Mouse (Mus musculus) thymus, postnatal 14 days (tissue): ENCODE measurements around the gene Tmem54.
A peak's percentile ranks its signal among the peaks of the same experiment; 100 is the strongest.

Experiments used
- DNase-seq: peaks from one replicate; pipeline ENCODE4 v3.0.0; 2021

Tmem54 gene

DNA sequence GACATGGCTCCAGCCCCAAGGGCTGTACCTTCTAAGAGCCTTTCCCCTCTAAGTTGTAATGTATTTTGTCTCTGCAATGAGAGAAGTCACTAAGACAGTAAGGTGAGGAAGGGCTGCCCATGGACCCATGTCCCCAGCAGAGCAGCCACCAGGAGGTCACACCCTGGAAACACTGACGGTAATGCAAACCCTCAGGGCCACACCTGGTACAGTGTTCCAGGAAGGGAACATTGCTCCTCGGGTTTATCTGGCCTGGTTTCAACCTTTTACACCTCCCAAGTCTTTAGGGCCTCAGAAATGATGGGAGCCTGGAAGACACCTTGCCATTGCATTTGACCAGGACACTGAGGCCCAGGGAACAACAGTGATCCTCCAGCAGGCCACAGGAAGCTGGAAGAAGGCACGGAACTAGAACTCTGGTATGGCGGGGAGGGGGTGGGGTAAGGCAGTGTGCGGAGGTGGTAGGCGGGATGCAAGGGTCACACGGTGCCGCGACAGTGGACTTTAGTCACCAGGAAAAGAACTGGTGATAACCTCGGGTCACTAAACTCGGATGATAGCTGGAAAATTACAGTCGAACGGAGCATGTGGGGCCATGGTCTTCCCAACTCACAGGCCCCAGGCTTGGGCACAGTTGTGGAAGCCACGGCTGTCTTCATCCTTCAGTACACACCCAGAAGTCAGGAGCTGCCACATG is 3.1 kb upstream of the Tmem54 start:
- no peak for DNase-seq

DNA sequence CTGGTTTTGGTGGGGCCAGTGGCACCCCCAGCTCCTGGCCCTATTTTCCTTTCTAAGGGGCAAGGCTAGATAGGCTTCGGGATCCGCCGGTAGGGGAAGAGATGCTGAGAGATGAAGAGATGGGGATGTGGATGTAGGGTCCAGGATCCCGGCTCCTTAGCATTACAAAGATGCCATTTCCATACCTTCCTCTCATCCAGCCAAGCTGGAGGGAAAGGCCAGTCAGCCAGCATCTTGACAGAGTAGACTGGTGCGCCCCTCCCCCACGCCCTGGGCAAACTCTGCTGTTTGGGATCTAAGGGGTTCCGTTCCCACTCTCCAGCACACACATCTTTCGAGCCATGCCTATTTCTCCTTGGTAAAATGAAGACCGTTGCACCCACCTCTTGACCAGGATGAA is 725 bp downstream of the Tmem54 start:
- no peak for DNase-seq

DNA sequence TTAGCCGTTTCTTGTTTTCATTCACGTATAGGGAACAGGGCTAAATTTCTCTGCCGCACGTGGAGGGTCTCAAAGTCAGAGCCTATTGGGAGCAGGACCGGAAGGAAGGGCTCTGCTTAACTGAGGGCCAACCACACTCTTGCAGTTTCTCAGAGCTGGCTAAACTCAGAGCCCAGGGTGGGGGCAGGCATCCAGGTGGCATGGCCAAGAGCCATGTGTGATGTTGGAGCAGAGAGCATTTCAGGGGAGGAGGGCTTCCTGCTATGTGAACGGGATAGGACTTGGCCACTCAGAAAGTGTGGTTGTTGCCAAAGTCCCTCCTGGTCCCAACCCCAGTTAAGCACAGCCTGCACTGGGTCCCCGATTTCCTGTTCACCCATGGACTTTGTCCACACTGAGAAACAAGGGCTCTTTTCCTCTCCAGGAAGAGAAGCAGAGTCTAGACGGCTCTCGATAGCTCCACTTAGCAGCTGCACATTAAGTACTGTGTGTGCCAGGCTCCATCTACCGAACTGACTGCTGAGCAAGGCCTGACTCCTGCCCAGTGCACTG is 2.1 kb downstream of the Tmem54 start:
- no peak for DNase-seq

DNA sequence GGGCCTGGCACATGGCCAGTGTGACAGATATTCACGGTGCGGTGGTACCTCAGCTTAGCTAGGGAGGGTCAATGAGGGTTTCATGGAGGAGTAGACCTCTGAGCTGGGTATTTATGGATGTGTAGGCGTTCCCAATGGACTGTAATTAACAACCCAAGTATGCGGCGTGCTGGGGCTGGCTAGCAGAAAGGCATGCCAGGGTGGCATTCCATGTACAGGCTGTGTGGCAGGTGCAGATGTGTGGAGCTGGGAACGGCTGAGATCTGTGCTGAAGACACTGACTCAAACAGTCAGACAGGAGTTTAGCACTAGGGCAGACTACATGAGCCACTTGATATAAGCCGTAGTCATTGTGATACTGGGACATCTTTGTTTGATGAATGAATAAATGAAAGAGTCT is 3.3 kb downstream of the Tmem54 start:
- DNase-seq: no peak

DNA sequence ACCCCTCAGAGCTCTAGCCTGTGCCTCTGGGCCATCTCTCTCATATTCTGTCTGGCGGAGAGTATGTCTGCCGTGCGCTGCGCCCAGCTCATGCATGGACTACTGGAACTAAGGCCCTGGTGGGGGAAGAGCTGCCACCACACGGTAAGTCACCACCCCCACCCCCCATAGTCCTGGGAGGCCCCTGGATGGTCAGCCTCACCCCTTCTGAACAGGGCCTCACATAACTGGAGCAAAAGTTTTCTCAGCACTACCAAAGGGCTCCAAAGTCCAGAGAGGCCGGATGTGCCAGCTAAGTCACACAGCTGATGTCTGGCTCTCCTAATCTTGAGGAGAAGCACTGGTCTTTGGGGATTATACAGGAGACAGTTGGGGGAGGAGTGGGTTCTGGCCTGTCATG is 5.5 kb downstream of the Tmem54 start:
- no peak for DNase-seq

DNA sequence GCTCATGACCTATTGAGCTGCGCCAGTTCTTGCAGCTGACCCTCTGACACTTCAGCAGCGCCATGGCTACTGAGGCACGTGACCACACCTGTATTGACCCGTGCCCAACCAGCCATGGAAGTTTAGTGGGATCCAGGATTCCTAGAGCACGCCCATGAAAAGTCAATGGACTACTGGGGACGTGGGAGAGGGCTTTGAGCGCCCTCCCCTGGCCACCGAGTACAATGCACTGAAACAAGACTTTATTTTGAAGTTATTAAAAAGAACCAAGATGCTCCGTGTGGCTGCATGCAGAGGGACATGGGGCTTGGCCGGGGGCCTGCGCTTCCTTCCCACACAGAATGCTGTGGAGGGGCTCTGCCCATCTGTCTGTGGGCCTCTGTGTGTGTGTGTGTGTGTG is 6.0 kb downstream of the Tmem54 start:
- DNase-seq: no peak

DNA sequence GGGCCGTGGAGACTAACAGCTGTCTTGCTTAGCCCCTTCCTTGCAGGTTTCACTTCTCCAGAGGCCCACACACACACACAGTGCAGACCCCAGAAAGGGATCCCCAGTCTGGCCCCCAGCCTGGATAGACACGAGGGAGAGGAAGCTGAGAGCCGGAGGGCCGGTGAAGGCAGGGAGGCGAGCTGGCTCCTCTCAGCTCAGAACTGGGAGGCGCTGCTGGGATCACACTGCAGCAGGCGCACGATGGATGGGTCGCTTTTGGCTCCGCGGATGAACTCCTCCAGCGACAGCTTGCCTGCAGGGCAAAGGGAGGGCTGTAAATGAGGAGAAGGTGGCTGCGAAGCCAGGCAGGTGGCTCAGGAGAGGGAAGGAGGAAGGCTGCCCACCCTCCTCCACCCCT is 6.9 kb downstream of the Tmem54 start:
- no peak for DNase-seq

DNA sequence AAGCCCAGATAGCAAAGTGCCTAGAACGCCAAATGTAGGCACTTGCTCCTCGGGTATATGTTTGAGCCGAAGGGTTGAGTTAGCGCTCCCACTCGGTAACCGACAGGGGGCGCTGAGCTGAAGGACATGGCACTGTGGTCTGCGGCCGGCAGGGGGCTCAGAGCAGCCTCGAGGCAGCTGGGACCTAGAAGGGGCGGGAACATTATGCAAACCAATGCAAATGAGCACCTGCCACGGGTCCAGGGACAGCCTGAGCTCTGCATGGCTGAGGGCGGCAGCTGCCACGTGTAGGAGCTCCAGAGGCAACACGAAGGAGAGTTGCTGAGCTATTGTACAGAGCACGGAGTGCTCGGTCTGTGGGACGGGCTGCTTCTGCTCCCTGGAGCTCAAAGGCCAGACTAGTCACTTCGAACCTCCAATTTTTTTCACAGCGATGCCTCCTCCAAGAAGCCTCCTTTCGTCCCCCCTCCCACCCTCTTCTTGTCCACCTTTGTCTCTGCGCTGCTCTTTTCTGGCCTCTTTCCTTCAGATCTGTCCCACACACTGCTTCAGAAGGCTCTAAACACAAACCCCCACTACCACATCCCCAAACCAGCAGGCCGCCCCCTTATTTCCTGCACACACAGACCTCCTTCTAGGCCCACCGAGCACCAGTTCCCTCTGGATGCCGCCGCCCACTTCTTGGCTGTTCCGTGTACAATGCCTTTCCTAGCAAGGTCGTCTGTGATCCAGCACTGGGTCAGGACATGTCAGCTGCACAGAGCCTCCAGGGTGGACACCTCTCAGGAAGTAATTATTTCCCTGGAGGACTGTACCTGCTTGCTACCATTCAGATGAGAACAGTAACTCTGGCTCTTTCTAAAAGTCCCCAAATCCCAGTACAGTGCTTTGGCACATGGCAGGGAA is 8.0 kb downstream of the Tmem54 start:
- DNase-seq: peak; percentile 64

DNA sequence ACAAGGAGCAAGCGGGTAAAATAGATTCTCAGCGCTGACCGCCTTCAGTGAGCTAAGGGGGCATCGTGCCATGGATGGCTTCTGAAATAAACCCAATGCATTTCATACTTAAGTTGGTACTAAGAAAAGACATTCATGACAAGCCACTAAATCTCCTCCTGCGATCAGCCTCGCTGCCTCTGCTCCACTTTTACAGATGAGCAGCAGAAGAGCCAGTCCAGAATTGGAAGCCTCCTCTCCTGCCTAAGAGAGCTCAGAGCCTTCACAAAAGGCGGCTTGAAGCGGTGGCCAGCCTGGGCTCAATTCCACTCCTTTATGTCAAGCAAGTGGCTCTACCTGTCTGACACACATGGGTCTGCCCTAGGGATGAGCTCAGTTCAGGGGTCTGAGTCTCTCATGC is 11.4 kb downstream of the Tmem54 start:
- no peak for DNase-seq

DNA sequence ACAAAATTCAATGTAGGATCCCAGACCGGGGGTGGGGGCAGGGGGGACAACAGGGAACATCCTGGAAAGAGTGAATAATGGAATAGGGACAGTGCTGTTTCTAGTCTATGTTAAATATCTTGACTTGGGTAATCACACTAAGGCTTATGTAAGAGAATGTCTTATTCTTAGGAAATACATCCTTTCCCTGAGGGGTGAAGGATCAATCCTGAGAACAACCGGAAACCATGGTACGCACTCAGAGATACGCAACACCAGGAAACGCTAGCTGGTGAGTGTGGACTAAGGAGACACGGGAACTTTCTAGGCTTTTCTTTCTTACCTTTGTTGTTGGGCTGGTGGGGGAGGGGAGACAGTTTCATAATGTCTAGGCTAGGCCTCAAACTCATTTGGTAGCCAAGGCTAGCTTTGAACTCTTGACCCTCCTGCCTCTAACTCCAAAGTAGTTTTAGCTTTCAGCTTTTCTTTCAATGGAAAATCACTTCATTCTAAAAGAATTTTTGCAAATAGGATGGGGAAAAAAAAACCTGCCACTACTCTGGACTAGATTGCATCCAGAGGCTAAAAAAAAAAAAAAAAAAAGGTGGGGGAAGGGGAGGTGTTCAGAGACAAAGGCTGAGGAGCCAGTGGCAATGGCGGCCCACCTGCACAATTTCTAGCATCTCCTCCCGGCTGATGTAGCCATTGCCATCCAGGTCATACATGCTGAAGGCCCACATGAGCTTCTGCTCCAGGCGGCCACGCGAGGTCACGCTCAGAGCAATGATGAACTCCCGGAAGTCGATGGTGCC is 12.6 kb downstream of the Tmem54 start:
- no peak for DNase-seq

DNA sequence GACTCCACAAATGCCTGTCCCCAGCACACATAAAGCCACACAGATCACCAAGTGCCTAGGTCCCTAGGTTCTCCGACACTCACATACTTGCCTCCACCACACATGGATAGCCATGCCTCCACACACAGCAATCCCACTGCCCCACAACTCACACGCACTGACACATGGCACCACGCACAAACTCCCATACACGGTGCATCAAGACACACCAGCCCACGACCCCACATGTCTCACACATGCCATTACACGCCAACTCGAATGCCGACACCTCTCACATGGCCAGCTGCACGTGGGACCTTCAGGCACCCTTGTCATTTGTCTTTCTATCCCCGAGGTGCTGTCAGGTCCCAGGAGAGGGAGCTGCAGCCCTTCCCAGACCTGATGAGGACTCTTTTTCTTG is 14.4 kb downstream of the Tmem54 start:
- DNase-seq: no peak

DNA sequence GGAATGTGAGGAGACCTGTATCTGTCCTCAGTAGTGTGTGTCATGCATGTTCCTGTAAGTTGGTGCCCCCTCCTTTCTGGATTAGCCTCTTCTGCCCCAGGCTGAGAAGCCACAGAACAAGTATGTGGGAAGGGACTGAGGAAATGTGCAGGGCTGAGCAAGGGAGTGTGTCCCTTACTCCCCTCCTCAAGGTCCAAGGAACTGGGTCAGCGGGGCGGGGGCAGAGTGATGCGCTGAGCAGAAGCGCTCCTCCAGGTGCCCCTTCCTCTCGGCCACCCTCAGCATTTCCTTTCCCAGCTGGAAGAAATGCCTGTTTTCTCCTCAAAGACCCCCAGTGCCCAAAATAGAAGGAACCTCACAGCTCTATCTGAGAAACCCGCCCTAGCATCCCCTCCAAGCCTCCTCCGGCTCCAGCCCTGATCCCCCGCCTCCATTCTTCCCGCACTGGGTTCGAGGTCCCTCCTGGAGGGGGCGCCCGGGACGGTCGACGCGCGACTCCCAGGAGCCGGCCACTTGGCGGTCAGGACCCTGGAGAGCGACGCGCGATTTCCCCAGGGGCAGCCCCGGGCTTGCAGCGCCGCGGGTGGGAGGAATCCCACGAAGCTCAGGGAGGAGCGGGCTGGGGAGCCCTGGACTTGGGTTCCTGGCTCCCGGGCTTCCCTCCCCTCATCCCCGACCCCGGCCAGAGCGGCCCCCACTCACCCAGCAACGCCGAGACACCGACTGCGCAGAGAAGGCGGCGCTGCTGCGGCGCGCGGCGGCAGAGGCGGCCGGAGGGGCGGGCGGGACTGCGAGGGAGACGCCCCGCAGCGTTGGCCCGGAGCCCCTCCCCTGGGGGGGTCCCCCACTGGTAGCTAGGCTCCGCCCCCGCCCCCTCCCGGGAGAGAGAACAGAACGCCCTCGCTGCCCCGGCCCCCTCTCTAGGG is 15.4 kb downstream of the Tmem54 start:
- DNase-seq: peak; percentile 82

DNA sequence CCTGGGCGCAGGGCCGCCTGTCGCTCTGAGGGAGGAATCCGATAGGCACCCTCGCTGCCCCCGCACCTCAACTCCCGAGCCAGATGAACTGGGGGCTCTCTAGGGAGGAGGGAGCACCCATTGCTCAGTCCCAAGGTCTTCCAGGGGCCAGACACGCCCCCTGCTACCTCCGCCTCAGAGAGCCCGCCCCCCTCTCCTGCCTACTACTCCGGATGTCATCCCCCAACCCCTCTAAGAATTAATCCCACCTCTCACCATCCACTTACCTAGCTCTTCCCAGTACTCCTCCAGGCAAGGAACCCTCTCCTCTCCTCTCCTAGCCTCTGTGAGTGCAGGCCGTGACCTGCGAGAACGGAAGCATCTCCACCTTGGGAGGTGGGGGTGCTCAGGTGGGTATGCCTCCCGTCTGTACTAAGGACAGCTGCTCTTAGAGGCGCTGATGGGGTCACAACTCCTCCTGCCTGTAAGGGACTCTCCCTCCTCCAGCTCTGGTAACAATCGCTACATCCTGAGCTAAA is 16.3 kb downstream of the Tmem54 start, which contains the start of gene Hpca:
Gene Hpca (minus strand): TSS at position 468 of the 518 bp plus-strand sequence.
- no peak for DNase-seq

DNA sequence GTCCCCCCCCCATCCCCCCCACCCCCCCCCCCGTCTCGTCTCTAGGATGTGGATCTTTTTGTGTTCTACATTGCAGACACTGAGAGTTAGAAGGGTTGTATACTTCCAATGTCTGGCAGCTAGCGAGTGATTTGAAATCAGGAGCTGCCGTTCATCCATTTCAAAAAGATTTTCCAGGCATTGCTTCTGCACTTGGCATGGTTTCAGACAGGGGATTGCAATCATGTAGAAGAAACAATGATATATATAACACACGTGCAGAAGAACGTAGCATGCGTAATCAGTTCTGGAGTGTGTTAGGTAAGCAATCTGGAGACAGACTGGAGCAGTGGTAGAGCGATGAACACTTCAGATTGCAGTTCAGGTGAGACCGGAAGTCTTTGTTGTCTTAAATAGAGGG is 16.8 kb downstream of the Tmem54 start:
- no peak for DNase-seq

DNA sequence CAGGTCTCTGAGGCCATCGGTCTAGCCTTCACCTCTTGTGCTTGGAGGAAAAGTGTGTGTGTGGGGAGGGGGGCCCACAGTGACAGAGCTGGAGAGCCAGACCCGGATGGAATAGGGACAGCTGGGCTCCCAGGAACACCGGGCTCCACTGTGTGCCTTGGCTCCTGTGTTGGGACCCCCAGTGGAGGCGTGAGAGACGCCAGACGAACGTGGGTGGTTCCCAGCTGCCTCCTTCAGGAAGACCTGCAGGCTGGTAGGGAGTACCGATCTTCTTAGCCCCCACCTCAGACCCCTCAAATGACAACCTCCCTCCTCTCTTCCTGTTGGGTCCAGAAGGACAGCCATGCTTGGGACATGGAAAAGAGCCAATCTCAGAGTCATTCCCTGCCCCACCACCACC is 17.4 kb downstream of the Tmem54 start:
- DNase-seq: no peak

DNA sequence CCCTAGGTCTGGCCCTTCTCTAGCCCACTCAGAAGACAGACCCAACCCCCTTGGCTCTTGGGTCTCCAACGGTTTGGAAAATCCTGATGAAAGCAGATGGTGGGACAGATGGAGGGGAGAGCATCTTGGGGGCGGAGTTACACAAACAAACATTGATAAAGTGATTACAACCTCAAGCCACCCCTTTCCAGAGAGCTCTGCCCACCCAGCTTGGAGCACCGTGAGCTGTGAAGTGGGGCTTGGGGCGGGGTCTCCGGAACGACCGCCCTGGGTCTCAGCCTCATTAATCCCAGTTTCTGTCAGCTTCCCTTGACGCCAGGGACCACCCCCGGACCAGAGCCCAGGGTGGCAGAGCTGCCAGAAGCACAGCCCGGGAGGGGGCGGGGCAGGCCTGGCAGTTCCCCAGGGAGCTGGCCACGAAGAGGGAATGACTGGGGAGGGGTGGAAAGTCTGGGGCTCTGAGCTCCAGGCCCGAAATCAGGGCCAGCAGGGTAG is 19.4 kb downstream of the Tmem54 start:
- DNase-seq: no peak

DNA sequence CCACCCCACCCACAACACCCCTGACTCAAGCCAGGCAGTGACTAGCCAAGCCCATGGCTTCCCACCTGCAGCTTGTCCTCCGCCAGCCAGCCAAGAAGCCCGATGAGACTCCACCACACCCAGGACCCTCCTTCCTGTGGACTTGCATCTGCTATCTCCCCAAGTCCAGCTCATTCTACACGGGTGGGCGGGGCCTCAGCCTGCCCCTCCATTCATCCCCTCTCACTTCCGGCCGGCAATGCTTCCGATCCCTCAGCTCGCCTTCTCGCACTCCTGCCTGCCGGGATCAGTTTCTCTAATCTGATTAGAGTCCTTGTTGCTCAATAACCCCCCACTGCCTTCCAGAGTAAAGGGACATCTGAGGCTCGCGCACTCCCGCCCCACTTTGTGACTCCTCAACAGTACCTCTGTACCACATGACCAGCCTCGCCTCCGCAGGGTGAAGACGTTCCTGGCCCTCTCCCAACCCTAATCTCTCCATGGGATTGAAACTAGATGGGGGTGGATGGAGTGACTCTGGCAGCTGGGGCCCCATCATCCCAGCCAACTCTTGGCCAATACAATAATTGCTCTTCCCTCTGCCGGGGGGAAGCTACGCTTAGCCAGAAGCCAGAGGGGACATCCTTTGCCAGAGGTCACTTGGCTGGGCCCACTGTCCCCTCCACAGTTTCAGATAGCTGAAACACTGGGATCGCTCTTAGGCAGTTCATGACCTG is 20.5 kb downstream of the Tmem54 start:
- DNase-seq: no peak

DNA sequence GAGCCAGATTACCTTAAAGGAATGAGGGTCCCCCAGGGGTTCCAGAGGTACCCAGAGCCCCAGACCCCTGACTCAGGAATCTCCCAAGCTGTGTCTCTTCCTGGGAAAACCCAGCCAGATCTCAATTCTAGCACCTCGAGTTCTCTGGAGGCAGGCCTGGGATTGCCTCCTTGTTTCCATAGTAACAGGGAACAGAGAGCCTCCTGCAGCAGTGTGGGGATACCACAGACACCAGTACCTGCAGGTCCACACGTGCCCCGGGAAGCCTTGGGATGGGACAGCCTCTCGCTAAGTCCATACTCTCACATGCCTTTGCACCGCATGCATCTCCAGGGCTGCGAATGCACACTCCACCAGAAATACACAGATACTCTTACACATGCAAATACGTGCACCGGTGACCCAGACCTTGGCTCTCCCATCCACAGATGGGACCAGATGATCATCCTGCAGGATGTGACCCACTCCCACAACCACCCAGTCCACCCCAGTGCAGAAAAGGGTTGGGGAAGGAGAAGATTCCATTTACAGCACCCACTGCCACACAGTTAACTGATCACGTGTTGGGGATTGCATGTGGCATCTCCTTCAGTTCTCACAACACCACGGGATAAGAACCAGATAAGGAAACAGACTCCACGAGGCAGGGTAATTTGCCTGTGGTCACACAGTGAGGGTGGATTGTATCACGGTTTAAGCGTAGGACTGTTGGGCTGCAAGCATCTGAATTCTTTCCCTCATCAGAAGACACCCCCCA is 23.4 kb downstream of the Tmem54 start:
- no peak for DNase-seq

DNA sequence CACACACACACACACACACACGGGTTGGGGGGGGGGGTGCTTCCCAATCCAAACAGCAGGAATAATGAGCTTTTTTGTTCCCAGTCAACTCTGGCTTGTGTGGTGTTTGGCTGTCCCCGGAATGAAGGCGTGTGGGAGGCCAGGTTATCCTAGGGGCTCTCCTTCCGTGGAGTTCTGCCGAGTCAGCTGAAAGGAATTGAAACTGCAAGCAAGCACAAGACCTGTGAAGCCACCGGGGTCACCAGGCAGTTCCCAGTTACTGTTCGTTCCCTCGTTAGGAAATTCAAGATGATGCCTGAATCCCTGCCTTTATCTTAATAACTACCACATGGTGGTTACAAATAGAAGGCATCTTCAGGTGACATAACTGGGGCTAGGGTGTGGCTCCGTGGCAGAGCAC is 24.0 kb downstream of the Tmem54 start:
- no peak for DNase-seq

DNA sequence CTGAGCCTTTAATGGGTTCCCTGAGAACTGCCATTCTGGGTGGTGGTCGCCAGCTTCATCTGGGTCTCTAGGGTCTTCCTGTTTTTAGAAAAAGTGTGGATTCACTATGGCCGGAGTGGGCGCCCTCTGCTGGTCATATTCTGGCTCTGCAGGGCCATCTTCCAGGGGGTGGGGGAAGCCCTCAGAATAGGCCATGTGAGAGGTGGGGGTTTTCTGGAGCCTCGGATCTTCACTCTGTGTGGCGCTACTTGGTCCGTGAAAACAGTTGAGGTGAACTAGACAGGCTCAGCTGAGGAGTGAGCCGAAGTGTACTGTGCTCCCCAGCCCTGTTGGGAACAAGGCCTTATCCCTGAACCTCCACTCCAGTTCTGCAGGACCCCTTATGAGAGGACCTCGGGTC is 24.8 kb downstream of the Tmem54 start:
- peak; percentile 52 for DNase-seq
